Mouse (Mus musculus) thymus, adult 18-20 months (tissue): Measurements from ENCODE around the gene Egr2.

Experiments used
- DNase-seq, 2 experiments: peaks; one replicate each; pipeline ENCODE4 v3.0.0; 2022; ENCODE audit warnings: mixed read lengths in 2 of 2

The Egr2 gene

DNA sequence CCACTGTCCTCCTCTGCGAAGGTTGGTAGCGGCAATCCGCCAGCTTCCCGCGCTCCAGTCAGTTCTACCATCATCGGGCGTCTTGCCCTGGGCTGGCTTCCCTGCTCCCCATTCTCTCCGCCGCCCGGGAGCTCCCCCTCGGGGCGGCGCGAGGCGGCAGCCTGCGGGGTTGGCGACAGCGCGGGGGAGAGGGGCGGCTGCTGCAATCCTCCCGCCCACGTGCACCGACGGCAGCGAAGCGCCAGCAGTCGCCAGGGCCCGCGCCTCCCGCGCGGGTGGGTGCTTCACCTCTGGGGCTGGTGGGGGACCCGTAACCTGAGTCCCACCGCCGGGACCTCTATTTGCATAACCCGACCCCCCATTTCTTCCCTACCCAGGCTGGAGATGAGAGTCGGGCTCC, at the start of gene Egr2:
Gene Egr2 (plus strand): TSS at position 220 of the 400 bp plus-strand sequence.
- DNase-seq = peak; percentile 46 to 48

DNA sequence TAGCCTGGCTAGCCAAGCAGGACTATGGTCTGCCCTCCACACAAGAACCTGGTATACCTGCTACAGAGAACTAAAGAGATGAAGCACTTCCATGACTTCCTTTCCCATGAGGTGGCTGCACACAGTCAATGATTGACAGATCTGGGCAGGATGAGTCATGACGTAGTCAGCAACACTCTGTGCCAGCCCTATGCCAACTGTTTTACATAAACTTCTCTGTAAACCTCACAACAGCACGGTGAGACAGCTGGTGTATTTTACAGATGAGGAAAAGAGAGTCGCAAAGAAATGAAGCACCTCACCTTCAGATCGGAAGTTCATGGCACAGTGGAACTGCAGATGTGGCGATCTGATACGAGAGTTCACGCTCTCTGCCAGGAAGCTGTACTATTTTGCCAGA, 47.8 kb upstream of the Egr2 start:
- no peak for DNase-seq

DNA sequence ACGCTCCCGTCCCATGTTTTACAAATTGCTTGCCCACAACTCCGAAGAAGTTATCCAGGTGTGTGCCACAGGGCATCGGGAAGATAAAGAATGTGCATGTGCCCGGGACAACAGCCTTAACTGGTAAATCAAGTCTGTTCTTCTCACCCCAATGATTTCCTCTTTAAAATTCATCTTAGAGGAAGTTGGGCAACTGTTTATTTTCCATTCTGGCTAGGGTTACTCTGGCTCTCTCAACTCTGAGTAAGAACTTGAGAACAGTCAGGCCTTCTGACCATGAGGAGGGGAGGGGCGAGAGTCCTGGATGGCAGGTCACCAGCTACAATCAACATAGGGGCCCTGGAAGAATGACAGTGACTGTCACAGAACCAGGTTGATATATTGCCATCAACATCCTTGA, 45.4 kb upstream of the Egr2 start:
- no peak for DNase-seq

DNA sequence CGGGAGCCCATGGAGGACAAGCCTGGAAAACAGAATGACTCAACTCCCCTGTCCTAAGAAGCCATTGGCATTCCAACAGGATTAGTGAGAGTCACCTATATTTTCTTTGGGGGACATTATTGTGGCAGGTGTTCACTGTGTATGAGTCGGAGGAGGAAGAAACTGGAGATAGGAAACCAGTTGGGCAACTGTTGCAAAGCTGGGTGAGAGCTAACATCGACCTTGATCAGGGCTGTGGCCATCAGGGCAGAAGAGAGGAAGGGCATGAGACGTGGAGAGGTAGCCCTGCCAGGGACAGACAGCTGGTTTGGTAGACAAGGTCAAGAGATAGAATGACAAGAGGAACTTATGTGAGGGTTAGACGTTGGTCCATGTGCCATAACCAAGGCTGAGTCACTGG, 44.6 kb upstream of the Egr2 start:
- no peak for DNase-seq

DNA sequence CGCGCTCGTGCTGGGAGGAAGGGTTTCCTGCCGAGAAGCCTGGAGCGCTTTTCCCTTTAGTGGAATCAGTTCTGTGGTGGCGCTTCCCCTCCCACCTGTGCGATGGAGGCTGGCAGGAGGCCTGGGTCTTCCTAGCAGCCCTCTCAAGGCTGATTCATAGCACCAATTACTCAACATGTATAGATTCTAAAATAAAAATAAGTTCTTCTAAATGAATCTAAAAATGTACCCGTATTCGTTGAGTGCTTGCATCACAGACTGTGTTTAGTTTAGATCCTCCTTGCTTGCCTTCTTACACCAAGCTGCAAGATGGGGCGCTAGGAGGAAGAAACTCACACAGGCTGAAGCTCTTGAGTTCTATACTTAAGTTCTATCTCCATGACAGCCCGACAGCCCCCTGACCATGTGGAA, 43.1 kb upstream of the Egr2 start:
- no peak for DNase-seq

DNA sequence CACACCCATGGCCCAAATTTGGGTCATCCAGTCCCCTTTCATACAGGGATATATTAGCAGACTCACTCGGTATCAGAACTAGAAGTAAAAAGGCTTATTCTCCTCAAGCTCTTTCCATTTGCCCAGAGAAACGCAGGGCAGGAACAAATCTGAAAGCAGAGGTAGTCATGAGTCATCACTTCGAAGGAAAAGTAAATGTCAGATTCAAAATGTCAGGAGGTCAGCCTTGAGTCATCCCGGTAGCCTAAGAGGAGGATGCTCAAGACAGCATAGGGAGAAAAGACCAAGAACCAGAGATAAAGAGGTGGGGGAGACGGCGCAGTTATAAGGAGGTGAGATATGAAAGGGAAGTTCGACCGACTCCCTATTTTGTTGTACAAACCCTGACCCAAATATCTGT, 41.7 kb upstream of the Egr2 start:
- no peak for DNase-seq

DNA sequence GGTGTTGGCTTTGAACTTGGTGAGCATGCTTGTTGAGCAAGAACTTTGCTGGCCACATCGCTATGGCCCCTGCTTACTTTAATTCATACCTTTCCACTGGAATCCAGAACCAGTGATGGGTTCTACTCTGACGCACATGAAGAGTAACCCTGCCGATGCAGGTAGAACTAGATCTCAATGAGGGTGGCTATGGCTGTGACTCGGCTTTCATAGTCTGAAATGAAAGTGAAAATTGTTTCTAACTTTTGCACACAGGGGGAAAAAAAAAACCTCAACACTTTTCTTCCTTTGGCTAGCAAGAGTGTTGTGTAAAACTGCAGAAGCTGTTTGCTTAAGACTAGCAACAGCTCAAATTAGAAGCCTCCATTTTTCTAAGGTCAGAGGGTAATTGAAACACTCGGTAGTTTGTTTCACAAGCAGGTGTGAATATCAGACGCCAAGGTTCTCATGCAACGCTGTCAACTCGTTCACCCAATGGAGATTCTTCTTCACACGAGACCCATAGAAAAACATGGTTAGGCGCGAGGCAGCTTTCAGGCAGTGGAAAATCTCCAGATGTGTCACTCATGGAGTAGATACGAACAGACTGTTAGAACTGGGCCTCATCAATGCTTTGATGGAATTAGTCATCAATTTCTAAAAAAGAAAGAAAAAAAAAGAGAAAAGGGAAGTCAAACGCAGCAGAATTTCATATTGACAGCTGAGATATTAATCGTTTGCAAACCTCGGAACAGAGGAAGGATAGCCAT, 38.0 kb upstream of the Egr2 start:
- DNase-seq = no peak

DNA sequence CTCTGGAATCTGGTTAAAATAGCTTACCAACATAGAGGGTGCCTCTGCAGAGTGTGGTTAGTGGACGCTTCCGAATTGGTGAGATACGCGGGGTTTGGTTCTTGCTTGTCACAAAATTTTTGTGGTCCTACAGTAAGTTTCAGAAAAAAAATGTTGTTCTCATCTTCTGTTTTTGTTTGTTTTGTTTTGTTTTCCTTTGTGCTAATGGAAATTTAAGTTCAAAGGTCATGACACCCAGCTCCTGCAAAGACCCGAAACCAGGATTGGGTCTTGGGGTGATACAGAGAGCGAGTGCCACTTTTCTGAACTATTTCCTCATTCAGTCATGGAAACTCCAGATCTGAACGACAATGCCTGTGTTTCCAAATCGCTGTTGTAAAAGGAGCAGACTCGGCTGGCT, 37.3 kb upstream of the Egr2 start:
- no peak for DNase-seq

DNA sequence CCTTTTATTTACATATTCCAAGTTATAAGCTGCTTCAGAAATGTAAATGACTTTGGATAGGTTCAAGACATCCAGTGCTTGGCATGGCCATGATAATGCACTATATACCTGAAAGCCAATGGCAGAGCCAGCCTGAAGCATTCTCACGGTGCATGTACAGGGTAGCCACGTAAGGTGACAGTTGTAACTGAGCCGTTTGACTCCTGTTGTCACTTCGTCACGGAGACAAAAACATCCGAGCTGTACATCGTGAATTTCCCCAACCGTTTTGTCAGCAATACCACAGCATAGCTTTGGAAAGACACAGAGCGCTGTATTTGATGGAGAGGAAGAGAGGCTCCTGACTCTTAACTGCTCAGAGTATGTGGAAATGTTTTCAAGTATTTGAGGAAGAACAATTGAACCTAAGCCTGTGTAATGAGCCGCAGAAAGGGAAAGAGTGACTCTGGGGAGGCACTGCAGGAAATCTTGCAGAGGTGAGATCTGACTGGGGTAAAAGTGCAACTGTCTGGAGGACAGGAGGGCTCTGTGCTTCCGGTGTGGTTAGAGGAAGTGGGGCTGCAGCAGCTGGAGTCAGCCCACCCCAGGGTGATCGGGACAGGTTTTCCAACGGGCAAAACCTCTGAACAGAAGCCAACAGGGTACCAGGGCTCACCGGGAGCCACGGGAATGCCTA, 31.8 kb upstream of the Egr2 start:
- DNase-seq = peak; percentile 71 to 82

DNA sequence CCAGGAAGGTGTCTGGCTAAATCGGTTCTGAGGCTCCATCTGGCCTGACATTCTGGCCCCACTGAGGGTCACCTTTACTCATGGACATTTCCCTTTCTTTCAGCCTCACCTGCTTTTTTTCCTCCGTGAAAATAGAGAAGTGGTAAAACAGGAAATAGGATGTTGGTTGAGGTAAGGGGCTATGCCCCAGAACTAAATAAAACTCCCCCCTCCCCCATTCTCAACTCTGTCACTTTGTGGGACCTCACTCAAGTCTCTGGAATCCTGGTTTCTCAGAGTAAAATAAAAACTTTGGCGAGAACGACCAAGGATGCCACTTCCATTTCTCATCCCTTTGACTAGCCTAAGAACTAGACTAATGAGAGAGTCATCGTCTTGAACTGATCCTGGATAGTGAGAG, 31.2 kb upstream of the Egr2 start:
- no peak for DNase-seq

DNA sequence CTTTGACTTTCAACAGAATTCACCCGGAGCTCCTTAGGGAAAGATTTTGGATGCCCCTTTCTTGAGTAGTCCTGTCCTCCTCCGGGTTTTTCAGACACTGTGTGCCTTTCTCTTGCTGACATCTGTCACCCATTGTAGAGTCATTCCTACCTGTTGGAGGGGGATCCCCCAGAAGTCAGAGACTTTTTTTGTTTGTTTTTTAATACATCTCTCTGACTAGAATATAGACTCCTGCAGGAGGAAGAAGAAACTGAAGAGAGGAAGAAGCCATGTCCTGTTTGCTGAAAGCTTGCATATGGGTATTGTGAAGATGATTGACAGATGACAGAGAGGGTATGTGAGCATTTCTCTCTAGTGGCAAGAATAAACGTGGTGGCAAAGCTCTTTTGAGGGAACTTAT, 30.0 kb upstream of the Egr2 start:
- no peak for DNase-seq

DNA sequence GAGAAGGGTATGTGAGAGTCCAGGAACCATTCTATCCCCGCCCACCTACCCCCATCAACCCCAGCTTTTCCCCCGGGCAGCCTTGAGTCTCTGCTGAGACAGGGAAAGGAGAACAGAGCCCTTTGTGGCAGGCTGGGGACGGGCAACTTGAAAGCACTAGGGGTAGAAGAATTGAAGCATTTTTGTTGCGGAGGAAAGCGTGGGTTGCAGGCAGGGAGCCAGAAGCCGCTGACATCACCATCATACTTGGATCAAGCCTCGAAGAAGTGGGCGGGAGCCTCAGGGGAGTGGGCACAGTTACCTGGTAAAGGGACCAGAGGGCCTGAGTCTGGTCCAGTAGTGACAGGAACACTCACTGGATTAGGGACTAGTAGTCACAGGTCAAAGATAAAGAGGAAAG, 23.1 kb upstream of the Egr2 start:
- DNase-seq = no peak

DNA sequence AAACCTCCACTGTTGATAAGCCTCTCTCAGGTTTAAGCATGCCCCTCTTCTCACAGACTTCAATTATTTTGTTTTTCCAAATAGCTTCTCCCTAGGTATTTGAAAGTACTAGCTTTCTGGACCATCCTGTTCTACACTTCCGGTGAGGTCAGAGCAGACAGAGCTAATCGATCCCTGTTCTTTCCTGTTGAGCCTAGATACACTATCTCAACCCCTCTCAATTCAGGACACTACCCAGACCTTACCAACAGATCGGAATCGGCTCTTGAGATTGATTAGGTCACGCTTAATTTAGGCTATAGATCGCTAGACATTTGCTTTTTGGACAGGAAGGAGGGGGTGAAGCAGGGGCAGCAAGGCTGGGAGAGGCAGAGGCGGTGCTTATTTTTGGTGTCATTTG, 22.4 kb upstream of the Egr2 start:
- DNase-seq = no peak

DNA sequence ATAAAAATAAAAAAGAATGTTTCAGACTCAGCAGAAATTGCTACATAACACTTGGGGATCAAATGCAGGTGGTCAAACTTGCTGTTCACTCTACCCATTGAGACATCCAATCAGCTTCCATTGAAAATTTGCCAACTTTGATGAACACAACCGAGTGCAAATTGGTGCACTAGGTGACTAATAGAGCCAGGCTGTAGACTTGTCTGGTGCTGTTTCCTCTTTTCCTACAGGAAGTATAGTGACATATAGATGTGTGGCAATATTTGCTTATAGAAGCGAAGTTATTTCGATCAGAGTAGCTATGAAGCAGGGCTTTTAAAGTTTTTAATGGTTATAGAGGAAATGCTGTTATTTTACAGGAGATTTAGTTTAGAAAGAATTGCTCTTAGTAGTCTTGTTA, 16.5 kb upstream of the Egr2 start:
- DNase-seq = no peak

DNA sequence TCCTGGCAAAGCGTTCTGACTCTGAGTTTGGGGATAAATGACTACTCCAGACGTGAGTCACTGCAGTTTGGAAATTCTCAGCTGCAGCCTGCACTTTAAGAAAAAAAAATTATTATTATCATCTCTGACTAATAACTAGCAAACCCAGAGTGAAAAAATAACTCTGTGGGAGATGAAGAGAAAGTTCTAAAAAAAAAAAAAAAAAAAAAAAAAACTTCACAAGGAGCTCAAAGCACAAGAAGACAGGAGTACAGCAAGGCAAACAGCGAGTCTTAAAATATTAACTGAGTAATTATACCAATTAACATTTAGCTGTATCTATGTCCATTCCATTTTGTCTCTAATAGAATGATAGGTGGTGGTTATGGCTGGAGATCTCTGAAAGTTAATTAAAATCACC, 11.1 kb upstream of the Egr2 start:
- DNase-seq = no peak

DNA sequence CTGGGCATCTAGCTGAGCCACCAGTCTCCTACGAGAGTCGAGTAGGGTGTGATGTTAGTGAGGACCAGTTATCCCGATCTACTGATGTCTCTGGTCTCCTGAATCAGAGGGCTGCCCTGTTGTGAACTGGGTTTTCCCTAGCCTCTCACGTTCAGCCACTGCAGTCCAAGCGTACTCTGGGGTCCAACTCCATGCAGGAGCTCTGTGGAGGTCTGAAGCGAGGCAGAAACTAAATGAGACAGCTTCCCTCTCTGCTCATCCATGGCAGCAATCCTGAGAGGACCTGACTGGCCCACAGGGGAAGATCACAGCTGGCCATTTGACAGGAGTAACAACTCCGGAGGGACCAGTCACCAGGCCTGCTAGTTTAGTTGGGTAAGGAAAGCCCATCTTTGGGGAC, 10.6 kb upstream of the Egr2 start:
- DNase-seq = no peak

DNA sequence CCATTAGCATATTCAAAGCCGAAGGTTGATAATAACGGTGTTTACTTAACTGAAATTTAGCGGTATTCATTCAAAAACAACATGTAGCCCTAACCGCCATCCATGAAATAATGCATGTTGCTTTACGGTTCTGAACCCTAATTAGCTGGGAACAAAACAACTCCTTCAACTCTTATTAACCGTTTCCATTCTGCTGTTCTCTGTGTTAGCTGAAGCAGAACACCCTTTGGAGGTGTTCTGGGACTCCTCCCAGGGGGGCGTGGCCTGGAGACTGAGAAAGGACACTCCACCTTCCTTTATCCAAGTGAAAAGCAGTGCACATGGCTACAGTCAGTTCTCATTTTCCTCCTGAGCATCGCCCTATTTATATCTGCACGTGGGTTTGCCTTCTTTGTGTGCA, 8.8 kb upstream of the Egr2 start:
- DNase-seq = no peak

DNA sequence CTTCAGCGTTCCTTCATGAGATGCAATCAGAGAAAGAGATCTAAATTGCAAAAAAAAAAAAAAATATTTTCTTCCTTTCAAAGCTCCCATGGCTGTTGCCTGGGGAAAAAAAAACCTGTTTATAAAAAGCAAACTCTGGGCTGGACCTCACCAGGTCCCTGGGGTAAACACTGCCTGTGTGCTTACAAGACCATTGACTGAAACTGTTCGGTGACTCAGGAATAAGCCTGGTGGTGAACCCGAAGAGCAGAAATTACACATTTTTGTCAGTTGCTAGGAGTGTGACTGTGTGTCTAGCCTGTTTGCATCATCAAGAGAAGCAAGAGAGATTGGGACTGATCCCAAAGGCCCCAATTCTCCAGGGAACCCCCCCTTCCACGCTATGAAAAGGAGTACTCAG, 5.5 kb upstream of the Egr2 start:
- no peak for DNase-seq

DNA sequence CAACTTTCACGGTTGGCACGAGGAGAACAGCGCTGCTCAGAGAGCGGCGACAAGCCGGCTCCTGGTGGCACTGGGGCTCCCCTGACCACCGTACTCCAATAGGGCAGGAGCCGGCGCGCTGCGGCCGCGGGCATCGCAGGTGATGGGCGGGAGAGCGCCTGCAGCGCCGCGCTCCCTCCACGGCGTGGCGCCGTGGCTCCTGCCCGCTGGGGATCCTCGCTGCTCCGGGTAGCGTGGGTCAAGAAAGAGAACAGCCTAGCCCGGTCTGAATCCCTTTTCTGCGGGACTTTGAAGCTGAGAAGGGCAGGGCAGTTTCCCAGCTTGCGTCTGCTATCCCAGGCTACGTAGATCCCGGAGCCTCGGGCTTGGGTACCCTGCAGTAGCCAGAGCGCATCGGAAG, 697 bp downstream of the Egr2 start:
- peak; percentile 57 to 59 for DNase-seq

DNA sequence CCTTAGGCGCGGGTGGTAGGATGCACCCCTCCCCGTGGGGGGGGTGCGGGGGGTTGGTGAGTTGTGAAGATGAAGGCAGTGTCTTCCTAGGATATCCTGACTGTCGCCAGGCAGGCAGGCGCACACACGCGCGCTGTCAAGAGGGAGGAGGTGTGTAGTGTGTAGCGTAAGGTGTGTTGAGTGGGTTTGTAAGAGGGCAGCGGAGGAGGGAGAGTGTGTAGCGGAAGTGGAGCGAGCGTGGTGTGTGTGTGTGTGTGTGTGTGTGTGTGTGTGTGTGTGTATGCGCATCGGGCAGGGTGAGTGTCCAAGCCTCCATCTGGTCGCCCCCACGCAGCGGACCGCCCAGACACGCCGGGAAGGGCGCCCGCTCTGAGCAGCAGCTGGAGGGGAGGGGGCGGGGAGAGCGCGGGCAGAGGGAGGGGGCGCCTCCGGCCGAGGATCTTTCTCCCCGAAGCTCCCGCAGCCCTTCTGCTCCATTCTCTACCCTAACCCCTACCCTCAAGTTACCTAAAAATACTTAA, 1.4 kb downstream of the Egr2 start:
- DNase-seq = peak; percentile 51 to 63

DNA sequence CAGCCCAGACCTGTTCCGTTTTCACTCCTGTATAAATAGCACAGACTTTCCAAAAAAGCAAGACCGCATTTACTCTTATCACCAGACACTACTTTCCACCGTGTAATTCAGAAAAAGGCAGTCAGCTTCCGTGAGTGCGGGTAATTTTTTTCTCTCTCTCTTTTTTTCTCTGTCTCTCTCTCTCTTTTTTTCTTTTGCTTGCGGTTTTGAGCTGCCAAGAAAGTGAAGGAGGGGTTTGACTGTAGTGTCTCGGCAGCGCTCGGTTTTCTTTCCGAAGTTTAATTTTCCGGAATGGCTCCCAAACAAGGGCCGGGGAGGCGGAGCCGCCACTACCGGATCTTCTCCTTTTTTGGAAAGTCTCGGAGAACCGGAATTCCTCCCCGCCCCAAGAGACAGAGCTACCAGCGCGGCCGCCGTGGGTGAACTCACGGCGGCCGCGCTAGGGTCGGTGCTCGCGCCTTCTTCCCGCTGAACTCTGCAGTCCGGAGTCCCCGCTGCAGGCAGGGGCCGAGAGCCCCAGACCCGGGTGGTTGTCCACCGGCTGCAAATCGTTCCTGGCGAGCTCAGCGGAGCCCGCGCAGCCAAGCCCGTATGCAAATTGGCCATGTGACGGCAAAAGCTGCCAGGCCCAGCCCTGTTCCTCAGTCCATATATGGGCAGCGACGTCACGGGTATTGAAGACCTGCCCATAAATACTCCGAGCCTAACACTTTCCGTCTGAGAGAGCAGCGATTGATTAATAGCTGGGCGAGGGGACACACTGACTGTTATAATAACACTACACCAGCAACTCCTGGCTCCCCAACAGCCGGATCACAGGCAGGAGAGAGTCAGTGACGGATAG, 2.1 kb downstream of the Egr2 start:
- DNase-seq = peak; percentile 86 to 94

DNA sequence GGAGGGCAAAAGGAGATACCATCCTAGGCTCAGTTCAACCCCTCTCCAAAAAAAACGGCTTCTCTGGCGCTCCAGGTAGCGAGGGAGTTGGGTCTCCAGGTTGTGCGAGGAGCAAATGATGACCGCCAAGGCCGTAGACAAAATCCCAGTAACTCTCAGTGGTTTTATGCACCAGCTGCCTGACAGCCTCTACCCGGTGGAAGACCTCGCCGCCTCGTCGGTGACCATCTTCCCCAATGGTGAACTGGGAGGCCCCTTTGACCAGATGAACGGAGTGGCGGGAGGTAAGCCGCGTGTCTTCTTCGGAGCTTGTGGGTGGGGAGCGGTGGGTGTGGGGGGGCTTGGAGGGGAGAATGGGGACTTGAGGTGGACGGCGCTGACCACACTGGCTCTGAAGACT, 2.8 kb downstream of the Egr2 start:
- DNase-seq = peak in 1 of 2 experiments; percentile 23

DNA sequence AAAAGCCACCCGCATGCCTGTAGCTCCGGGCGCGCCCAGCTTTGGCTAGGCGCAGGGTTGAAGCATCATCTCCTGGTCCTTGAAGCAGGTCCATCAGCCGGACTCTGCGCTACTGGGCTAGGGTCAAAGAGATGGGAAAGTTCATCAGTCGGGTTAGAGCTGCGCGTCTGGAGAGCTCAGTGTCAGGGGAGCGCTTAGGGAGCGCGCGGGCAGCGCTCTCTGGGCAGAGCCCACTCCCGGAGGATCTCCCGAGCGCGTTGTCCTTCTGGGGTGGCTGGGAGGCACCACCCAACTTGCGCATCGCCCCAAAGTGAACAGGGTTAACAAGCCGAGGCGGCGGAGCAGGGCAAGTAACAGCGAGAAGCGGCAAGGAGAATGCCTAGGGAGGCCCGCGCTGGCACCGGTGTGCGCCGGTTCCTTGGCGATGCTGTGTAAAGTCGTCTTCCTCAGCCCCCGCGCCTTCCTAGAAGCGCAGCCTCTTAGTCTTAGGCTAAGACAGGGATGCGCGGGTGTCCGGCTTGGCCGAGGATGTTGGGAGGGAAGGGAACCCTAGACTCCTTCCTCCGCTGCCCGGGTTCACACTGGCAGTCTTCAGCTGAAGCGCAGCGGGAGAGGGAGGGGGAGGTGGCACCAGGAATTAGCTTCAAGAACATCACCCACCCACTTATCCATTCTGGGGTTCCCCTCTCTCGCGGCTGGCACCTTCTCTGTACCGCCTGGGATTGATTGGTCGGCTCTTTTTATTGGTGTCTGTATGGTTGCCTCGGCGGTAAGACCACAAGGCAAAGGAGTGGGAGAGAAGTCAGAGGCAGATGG, 3.5 kb downstream of the Egr2 start:
- peak; percentile 15 to 21 for DNase-seq
